Mouse (Mus musculus) Patski (cell line): Measurements from ENCODE around the gene Papss1. TPM values are rescaled to one million over a fixed set of nuclear protein-coding genes. Genes with fewer than 3 reads are reported as not detected.
A peak's percentile ranks its signal among the peaks of the same experiment; 100 is the strongest.

Source experiments
- ATAC-seq: fragments of 100-300 bp; one replicate; pipeline ENCODE4 v1.8.0; 2021
- CTCF ChIA-PET: fragments of 350-600 bp; sonication (Branson Sonifier 250); formaldehyde crosslinking; loops from one replicate; lab custom pipeline; 2022; ENCODE audit warnings: inconsistent platforms; lab: Charles Lee
- POLR2A ChIA-PET: fragments of 350-600 bp; sonication (Branson Sonifier 250); formaldehyde crosslinking; loops from one replicate; lab custom pipeline; 2022; ENCODE audit warnings: antibody characterized with exemption, inconsistent platforms; lab: Charles Lee
- DNase-seq: peaks from one replicate; pipeline ENCODE4 v3.0.0-alpha.2; 2011; ENCODE audit warnings: low read depth, low spot score
- H3K27me3 ChIP-seq: fragments of 371-371 bp; one replicate; pipeline ENCODE4 v1.5.1; 2021
- CTCF ChIP-seq: fragments of 100-300 bp; IDR thresholded peaks from one replicate; pipeline ENCODE4 v1.5.1; 2021
- in situ Hi-C: fragments of 300-500 bp; cut with MboI; formaldehyde crosslinking; loops from 3 replicates; pipeline ENCODE4 v1.11.1; 2018; ENCODE audit warnings: low pct_unique_long_range_greater_than_20kb, mixed read lengths
- polyA plus RNA-seq: library from polyadenylated mRNA; unstranded; gene quantifications from one replicate; pipeline ENCODE4 v1.2.3, GENCODE M21; 2021

Gene Papss1
- polyA plus RNA-seq, 1 experiment from 2014 or later: 90.2 TPM

- DNase-seq: no peak
- no peak for TF ChIP-seq CTCF
Observed at GRCm38 (mm10) chr3:131573555-131573954, 9.0 kb downstream of the Papss1 start.

GRCm38 (mm10) chr3:131578434-131579104 is 14.0 kb downstream of the Papss1 start:
- DNase-seq (no peak), ATAC-seq (no peak)
- in situ Hi-C loops: no loop called here
- CTCF ChIA-PET: interaction anchor here (1.9 kb wide), 1 partner anchor 10 kb away, joined by 7 read pairs; no protein-coding TSS in a partner anchor
- no peak for TF ChIP-seq CTCF
- H3K27me3 ChIP-seq: no peaks in the 10 kb centered on the region
- POLR2A ChIA-PET: no interaction called here

More at GRCm38 (mm10) chr3:131573555-131573954, 9.0 kb downstream of the Papss1 start:
- ChIA-PET POLR2A (no interaction called here), CTCF (interaction anchor here (0.7 to 2.3 kb wide), 8 partner anchors 10 to 254 kb away, joined by 3 to 9 read pairs (median 4); partner anchors contain the start of gene Papss1)
- no peak for ATAC-seq
- in situ Hi-C loops: no loop called here
- H3K27me3 ChIP-seq: no peaks in the 10 kb centered on the region

DNA sequence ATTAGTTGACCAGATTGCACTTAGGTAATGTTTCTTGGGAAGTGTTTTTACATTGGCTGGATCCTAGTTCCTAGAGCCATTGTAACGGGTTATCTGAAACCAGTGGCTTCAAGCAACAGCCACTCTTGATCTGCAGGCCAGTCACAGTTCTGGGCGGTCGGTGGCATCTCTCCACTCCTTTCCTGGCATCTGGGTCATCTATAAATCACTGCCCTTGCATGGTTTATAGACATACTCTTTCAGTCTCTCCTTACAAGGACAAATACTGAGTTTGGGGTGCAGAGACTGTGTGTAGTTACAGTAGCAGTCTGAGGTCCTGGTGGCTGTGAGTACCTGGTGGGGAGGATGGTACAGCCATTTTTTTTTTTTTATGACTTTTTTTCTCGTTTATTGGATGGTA is 15.5 kb downstream of the Papss1 start:
- H3K27me3 ChIP-seq: no peaks in the 10 kb centered on the region
- no peak for TF ChIP-seq CTCF
- in situ Hi-C loops: no loop called here
- ATAC-seq: no peak
- no peak for DNase-seq
- ChIA-PET POLR2A (no interaction called here), CTCF (interaction anchor here (0.7 kb wide), 1 partner anchor 23 kb away, joined by 3 read pairs; no protein-coding TSS in a partner anchor)

GRCm38 (mm10) chr3:131581096-131581495 is 16.5 kb downstream of the Papss1 start:
- DNase-seq: no peak
- ChIA-PET CTCF (interaction anchor here (1.1 to 1.5 kb wide), 2 partner anchors 233 to 261 kb away, joined by 3 to 5 read pairs; no protein-coding TSS in a partner anchor), POLR2A (no interaction called here)

GRCm38 (mm10) chr3:131586818-131587217 is 22.2 kb downstream of the Papss1 start:
- ATAC-seq (peak; percentile 47), DNase-seq (no peak)
- no peaks in the 10 kb centered on the region for H3K27me3 ChIP-seq
- CTCF ChIA-PET: interaction anchor here (0.8 to 2.2 kb wide), 4 partner anchors 9 to 266 kb away, joined by 3 to 18 read pairs (median 7); no protein-coding TSS in a partner anchor
- peak; percentile 77 for TF ChIP-seq CTCF
- POLR2A ChIA-PET: no interaction called here
- in situ Hi-C loops: no loop called here

More at GRCm38 (mm10) chr3:131581096-131581495, 16.5 kb downstream of the Papss1 start:
- no peaks in the 10 kb centered on the region for H3K27me3 ChIP-seq
- no peak for TF ChIP-seq CTCF
- no peak for ATAC-seq
- in situ Hi-C loops: no loop called here

DNA sequence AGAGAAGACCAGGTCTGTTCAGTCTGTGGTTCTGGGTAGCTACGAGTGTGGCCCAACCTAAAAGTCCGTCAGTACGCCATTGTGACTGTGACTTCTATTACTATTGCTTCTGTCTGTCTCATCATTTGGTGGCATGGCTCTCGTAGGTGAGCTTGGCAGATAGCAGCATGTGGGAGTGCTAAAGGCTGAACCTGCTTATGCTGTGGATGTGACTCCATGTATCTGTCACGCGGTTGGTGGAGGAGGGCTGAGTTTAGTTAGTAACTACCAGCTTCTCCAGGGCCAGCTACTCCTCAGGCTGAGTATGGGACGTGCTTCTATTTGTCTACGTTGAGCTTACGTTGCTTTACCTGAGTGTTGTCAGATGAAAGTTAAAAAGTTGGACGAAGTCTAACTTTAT is 23.4 kb downstream of the Papss1 start:
- DNase-seq (no peak), ATAC-seq (no peak)
- no peak for TF ChIP-seq CTCF
- in situ Hi-C loops: no loop called here
- ChIA-PET CTCF (interaction anchor here (1.0 to 2.2 kb wide), 5 partner anchors 11 to 268 kb away, joined by 3 to 18 read pairs (median 3); no protein-coding TSS in a partner anchor), POLR2A (interaction anchor here (1.2 kb wide), 1 partner anchor 11 kb away, joined by 3 read pairs; no protein-coding TSS in a partner anchor)
- no peaks in the 10 kb centered on the region for H3K27me3 ChIP-seq

DNA sequence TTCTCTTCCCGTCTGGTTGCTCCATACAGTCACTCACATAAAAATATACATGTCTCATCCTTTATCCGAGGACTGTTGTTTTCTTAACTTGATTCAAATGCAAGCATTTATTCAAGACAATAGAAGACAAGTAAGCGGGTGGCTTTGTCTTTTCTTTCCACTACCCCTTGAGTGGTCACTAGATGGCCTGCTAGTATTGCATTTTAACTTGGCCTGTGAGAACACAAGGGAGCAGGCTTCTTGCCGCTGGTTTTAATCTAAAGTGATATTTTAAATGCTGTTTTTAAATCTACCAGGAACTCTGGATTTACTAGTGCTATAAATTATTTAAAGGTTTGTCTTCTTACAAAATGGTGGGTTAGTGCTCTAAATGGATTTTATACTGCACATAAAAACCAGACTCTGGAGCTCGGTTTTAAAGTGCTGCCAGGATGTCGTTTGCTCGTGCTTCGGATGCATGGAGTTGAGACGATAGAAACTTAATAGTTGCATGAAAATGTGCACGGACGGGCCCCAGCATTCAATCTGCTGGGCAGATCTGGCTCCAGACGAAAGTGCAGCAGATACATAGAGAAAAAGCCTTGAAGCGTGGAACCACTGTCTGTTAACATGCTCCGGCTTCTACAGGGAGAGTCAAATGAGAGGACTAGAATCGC is 28.7 kb downstream of the Papss1 start:
- no peak for DNase-seq

DNA sequence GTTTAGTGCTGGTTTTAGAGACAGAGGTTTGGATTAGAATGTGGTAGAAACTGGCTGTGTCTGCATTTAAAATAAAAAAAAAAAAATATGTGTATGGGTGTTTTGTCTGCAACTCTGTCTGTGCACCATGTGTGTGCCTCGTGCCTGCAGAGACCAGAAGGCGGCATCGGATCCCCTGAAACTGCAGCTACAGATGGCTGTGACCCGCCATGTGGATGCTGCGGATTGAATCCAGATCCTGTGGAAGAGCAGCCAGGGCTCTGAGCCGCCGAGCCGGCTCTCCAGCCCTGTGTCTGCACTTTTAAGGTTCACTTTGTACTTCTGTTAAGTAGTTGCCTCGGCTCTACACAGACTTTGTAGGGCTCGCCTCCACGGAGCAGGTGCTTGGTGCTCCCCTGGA is 29.8 kb downstream of the Papss1 start:
- CTCF ChIA-PET: no interaction called here
- H3K27me3 ChIP-seq: no peaks in the 10 kb centered on the region
- POLR2A ChIA-PET: interaction anchor here (0.7 kb wide), 1 partner anchor 1094 kb away, joined by 4 read pairs; no protein-coding TSS in a partner anchor
- TF ChIP-seq CTCF: no peak
- in situ Hi-C loops: loop anchor here (10.0 kb wide), 1 partner anchor 320 kb away; no protein-coding TSS in a partner anchor
- DNase-seq (no peak), ATAC-seq (no peak)

More for the DNA sequence above, 28.7 kb downstream of the Papss1 start:
- no peak for ATAC-seq
- ChIA-PET CTCF (interaction anchor here (1.2 kb wide), 1 partner anchor 7 kb away, joined by 4 read pairs; no protein-coding TSS in a partner anchor), POLR2A (interaction anchor here (0.7 kb wide), 1 partner anchor 1095 kb away, joined by 4 read pairs; no protein-coding TSS in a partner anchor)
- no peaks in the 10 kb centered on the region for H3K27me3 ChIP-seq
- TF ChIP-seq CTCF: peak; percentile 44
- in situ Hi-C loops: loop anchor here (10.0 kb wide), 1 partner anchor 322 kb away; no protein-coding TSS in a partner anchor

- POLR2A ChIA-PET: interaction anchor here (0.5 kb wide), 1 partner anchor 862 kb away, joined by 4 read pairs; no protein-coding TSS in a partner anchor
- H3K27me3 ChIP-seq: no peaks in the 10 kb centered on the region
- in situ Hi-C loops: loop anchor here (10.0 kb wide), 1 partner anchor 319 kb away; no protein-coding TSS in a partner anchor
- no peak for TF ChIP-seq CTCF
- DNase-seq: no peak
- no peak for ATAC-seq
- CTCF ChIA-PET: interaction anchor here (1.3 to 1.8 kb wide), 2 partner anchors 9 to 21 kb away, joined by 4 to 7 read pairs; no protein-coding TSS in a partner anchor
Observed at GRCm38 (mm10) chr3:131595546-131596245, 31.1 kb downstream of the Papss1 start.
